Comparison of ENCODE assay signal across 20 mouse cellular contexts in the genomic region with DNA sequence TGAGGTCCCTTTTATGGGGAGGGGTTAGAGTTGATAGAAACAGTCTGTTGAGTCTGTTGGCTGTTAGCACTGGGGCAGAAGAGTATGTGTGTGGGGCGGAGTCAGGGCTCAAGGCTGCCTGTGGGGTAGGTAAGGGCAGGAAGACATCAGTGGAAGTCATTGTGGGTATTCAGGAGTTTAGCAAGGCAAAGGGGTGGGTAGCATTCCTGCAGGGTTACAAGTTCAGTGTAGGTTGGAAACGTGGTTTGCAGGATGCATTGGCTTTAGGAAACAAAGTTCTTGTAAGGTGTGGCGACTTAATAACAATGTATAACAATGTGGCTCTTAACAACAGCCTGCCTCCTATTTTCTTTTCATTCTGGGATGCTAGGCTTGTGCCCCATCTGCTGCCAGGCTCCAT. TPM values are rescaled to one million over a fixed set of nuclear protein-coding genes. Genes with fewer than 3 reads are reported as not detected.
"Had no signal": no experiment of that assay in that cellular context is flagged by ENCODE, and none has a peak within 500 bp of the region (broad histone marks: within the 10 kb centered on the region; RNA-seq: fewer than 3 reads in every experiment).

No protein-coding gene starts in this region.

- DNase-seq: retina, postnatal 1 day; right cerebral cortex, adult 18-20 months; right cerebral cortex, postnatal 14 days; right cerebral cortex, postnatal 25 days; right cerebral cortex, postnatal 4 days; spleen, adult 18-20 months; thymus, adult 2 months; thymus, postnatal 14 days; thymus, postnatal 25 days; thymus, postnatal 36 days; thymus, postnatal 4 days had no signal

- H3K27me3 ChIP-seq: neural tube, embryonic 12.5 days; neural tube, embryonic 13.5 days; neural tube, embryonic 15.5 days; stomach, embryonic 15.5 days had no signal

- H3K9ac ChIP-seq: neural tube, embryonic 12.5 days; neural tube, embryonic 13.5 days; neural tube, embryonic 15.5 days; stomach, embryonic 15.5 days had no signal

- H3K4me2 ChIP-seq: neural tube, embryonic 12.5 days; neural tube, embryonic 13.5 days; neural tube, embryonic 15.5 days; stomach, embryonic 15.5 days had no signal

- H3K36me3 ChIP-seq: neural tube, embryonic 12.5 days; neural tube, embryonic 13.5 days; neural tube, embryonic 15.5 days; stomach, embryonic 15.5 days had no signal

- H3K4me3 ChIP-seq: neural tube, embryonic 12.5 days; neural tube, embryonic 13.5 days; neural tube, embryonic 15.5 days; stomach, embryonic 15.5 days had no signal

- H3K27ac ChIP-seq: neural tube, embryonic 12.5 days; neural tube, embryonic 13.5 days; neural tube, embryonic 15.5 days; stomach, embryonic 15.5 days; stomach, postnatal 0 days had no signal

- H3K9me3 ChIP-seq: neural tube, embryonic 12.5 days; neural tube, embryonic 13.5 days; neural tube, embryonic 15.5 days; stomach, embryonic 15.5 days had no signal

- H3K4me1 ChIP-seq: neural tube, embryonic 12.5 days; stomach, embryonic 15.5 days had no signal

RNA-seq across cellular contexts. Expression of a gene that starts 1.6 kb away (rescaled TPM):
- polyA plus RNA-seq: neural tube, embryonic 14.5 days had no signal

RNA-seq across cellular contexts. Expression of a gene that starts 26.3 kb away (rescaled TPM):
- polyA plus RNA-seq: stomach, embryonic 14.5 days had no signal

RNA-seq across cellular contexts. Expression of a gene that starts 44.1 kb away (rescaled TPM):
- polyA plus RNA-seq: neural tube, embryonic 12.5 days; stomach, embryonic 14.5 days; stomach, embryonic 15.5 days; stomach, embryonic 16.5 days; stomach, postnatal 0 days; testis, adult 2 months had no signal
